Mouse (Mus musculus) small intestine, adult 2 months (tissue): ENCODE measurements around the gene Jmjd7.

Experiments
- CTCF ChIP-seq: fragments of 200-500 bp; IDR thresholded peaks from 2 replicates; pipeline ENCODE4 v1.5.1; 2012; ENCODE audit warnings: low read depth, mild to moderate bottlenecking, control low read depth, inconsistent platforms, low read length, moderate library complexity, mixed read lengths; ENCODE audit not compliant: insufficient replicate concordance, insufficient read length; ENCODE audit errors: extremely low read depth
- POLR2A ChIP-seq: fragments of 200-500 bp; IDR thresholded peaks from 2 replicates; pipeline ENCODE4 v1.6.1; 2012; ENCODE audit warnings: low read depth, mild to moderate bottlenecking, control low read depth, inconsistent platforms, low read length, moderate library complexity

DNA sequence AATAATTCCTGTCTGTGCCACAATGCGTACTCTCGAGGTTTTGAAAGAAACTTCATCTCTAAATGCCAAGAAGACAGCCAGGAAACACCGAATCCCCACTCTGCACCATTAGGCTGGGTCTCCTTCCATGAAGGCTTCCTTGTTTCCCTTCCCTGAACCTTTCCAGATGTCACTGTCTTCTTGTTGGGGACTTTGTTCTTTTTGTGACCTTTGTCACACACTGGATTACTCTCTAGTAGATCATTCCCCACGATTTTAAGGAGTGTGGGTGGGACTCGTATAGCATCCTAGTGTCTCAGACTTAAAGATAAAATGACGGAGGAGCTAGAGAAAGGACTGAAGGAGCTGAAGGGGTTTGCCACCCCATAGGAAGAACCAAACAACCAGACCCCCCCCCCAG is 36.4 kb upstream of the Jmjd7 start:
- TF ChIP-seq POLR2A (no peak), CTCF (no peak)
